Mouse (Mus musculus) intestine, embryonic 15.5 days (tissue): ENCODE results near the gene Lingo2. TPM values are rescaled to one million over a fixed set of nuclear protein-coding genes. Genes with fewer than 3 reads are reported as not detected.
A peak's percentile ranks its signal among the peaks of the same experiment; 100 is the strongest.

ENCODE experiments used
- ATAC-seq: fragments of 200-750 bp; cut with Nextera tagmentation; 2 replicates; pipeline ENCODE4 v1.8.0; 2017; ENCODE audit warnings: moderate TSS enrichment, moderate library complexity
- H3K27ac ChIP-seq: fragments of 300-500 bp; sonication (generic); 2 replicates; pipeline ENCODE4 v1.5.1; 2015; ENCODE audit warnings: mild to moderate bottlenecking, inconsistent platforms
- H3K27me3 ChIP-seq: fragments of 300-500 bp; sonication (generic); replicated peaks from 2 replicates; pipeline ENCODE4 v1.6.1; 2015; ENCODE audit warnings: inconsistent platforms
- H3K36me3 ChIP-seq: fragments of 300-500 bp; sonication (generic); 2 replicates; pipeline ENCODE4 v1.6.1; 2015; ENCODE audit warnings: inconsistent platforms
- H3K4me1 ChIP-seq: fragments of 300-500 bp; sonication (generic); replicated peaks from 2 replicates; pipeline ENCODE4 v1.6.1; 2015; ENCODE audit warnings: inconsistent platforms
- H3K4me2 ChIP-seq: fragments of 300-500 bp; sonication (generic); replicated peaks from 2 replicates; pipeline ENCODE4 v1.6.1; 2015; ENCODE audit warnings: mild to moderate bottlenecking, inconsistent platforms
- H3K4me3 ChIP-seq: fragments of 300-500 bp; sonication (generic); replicated peaks from 2 replicates; pipeline ENCODE4 v1.5.1; 2015; ENCODE audit warnings: inconsistent platforms
- H3K9ac ChIP-seq: fragments of 300-500 bp; sonication (generic); 2 replicates; pipeline ENCODE4 v1.6.1; 2015; ENCODE audit warnings: inconsistent platforms
- H3K9me3 ChIP-seq: fragments of 300-500 bp; sonication (generic); 2 replicates; pipeline ENCODE4 v1.6.1; 2016; ENCODE audit warnings: inconsistent platforms
- WGBS: fragments of 180-500 bp; shearing (Covaris S2); methylation state at CpG from one replicate; pipeline ENCODE4 v1.1.7; 2015; 5-methylcytosine and 5-hydroxymethylcytosine counted together
- polyA plus RNA-seq: library from polyadenylated mRNA; unstranded; fragments of >200 nt; fragmentation: Nextera tagmentation; extraction: Ambion mirVana; gene quantifications from 2 replicates; pipeline ENCODE4 v1.2.1, GENCODE M21; 2015

Gene Lingo2
- polyA plus RNA-seq, 1 experiment from 2014 or later: 0.96 TPM

DNA sequence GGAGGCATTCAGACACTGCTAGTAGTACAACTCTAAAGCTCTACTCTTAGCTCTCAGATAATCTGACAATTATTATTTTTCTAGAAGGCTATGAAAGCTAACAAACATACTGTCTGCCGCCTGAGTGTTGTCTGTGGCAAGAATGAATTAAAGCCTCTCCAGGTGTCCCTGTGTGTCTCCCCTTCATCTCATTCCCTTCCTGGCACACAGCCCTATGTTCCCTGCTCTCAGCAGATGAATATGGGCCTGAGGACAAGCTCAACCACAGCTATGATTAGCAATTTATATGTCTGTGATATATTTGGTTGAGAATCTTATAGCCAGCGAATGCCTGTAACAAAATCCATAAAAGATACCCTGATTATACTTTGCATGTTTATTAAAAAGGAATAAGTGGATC is 220.9 kb downstream of the Lingo2 start:
- Histone ChIP-seq H3K36me3 (no peaks in the 10 kb centered on the region), H3K27ac (no peak overlapping the region), H3K9me3 (no peaks in the 10 kb centered on the region), H3K4me3 (no peak overlapping the region), H3K9ac (no peak overlapping the region), H3K4me2 (no peak overlapping the region), H3K27me3 (no peaks in the 10 kb centered on the region), H3K4me1 (no peaks in the 10 kb centered on the region)
- ATAC-seq: no peak
- WGBS: 57% methylated on average over 2 of the region's 2 CpGs

DNA sequence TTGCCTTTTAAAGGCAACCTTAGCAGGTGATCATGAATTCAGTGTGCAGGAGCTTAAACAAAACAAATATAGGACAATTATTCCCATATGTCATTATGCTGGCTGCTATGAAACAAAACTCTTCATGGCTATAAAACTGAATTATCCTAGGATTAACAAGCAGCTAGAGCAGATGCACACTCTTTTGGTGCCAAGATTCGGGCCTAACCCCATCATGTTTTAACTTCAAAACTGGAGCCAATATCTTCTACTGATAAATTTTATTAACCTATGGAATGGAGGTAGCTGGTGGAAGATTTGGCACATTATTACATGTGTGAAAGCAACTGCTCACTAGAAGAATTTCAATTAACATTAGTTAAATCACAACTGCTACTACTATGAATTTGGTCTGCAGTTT is 235.1 kb downstream of the Lingo2 start:
- Histone ChIP-seq H3K27ac (no peak overlapping the region), H3K4me3 (no peak overlapping the region), H3K36me3 (no peaks in the 10 kb centered on the region), H3K4me1 (no peaks in the 10 kb centered on the region), H3K4me2 (no peak overlapping the region), H3K9me3 (no peaks in the 10 kb centered on the region), H3K27me3 (no peaks in the 10 kb centered on the region), H3K9ac (no peak overlapping the region)
- no peak for ATAC-seq
- 67% methylated on average over 1 of the region's 1 CpGs for WGBS

DNA sequence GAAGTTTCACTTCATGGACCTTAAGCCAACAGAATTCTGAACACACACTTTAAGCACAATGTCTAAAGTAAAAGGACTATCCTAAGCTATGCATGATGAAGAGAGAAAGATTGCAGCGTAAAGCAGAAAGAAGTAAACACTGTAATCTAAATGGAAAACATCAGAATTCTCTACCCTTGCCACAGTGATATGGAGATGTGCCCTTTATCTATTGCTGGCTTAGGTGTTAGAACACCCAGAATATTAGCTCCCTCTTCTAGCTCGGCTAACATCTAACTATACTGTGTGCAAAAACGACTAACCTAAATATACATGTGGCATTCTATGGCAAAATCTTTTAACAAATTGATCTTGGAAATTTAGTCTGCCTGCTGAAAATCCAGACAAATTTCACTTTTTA is 252.7 kb downstream of the Lingo2 start:
- no peaks in the 10 kb centered on the region for H3K4me1 ChIP-seq
- H3K9me3 ChIP-seq: no peaks in the 10 kb centered on the region
- no peak overlapping the region for H3K9ac ChIP-seq
- H3K36me3 ChIP-seq: no peaks in the 10 kb centered on the region
- ATAC-seq: no peak
- H3K27ac ChIP-seq: no peak overlapping the region
- 77% methylated on average over 3 of the region's 3 CpGs for WGBS
- no peak overlapping the region for H3K4me3 ChIP-seq
- H3K4me2 ChIP-seq: no peak overlapping the region
- H3K27me3 ChIP-seq: no peaks in the 10 kb centered on the region

- no peak overlapping the region for H3K4me3 ChIP-seq
- H3K4me2 ChIP-seq: no peak overlapping the region
- H3K9ac ChIP-seq: no peak overlapping the region
- WGBS: 43% methylated on average over 2 of the region's 2 CpGs
- H3K4me1 ChIP-seq: no peaks in the 10 kb centered on the region
- no peaks in the 10 kb centered on the region for H3K27me3 ChIP-seq
- no peaks in the 10 kb centered on the region for H3K9me3 ChIP-seq
- H3K27ac ChIP-seq: no peak overlapping the region
- ATAC-seq: no peak
- H3K36me3 ChIP-seq: no peaks in the 10 kb centered on the region
These were observed 254.7 kb downstream of the Lingo2 start for GRCm38 (mm10) chr4:36696810-36697209.

GRCm38 (mm10) chr4:36659920-36660319 is 291.6 kb downstream of the Lingo2 start:
- ATAC-seq: no peak
- Histone ChIP-seq H3K4me3 (no peak overlapping the region), H3K4me2 (no peak overlapping the region), H3K36me3 (no peaks in the 10 kb centered on the region), H3K9ac (no peak overlapping the region), H3K27me3 (no peaks in the 10 kb centered on the region), H3K4me1 (no peaks in the 10 kb centered on the region), H3K27ac (no peak overlapping the region), H3K9me3 (no peaks in the 10 kb centered on the region)
- 86% methylated on average over 2 of the region's 2 CpGs for WGBS

DNA sequence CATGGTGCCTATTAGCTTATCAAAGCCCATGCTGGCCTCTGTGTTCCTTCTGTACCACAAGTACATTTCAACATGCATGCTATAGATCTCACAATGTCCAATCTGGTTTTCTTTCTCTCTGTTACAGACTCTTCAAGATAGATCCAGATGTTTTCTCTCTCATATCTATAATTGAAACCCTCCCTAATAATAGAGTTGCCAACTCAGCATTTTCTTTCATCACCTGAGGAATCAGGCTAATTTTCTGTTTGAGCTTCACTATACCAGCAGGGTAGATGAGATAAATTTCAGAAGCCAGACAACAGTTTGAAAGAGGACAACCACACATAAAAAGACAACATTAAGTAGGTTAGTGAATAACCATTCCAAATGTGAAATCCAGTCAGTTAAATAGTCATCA is 303.8 kb downstream of the Lingo2 start:
- Histone ChIP-seq H3K27ac (no peak overlapping the region), H3K4me2 (no peak overlapping the region), H3K27me3 (no peaks in the 10 kb centered on the region), H3K4me3 (no peak overlapping the region), H3K9me3 (no peaks in the 10 kb centered on the region), H3K9ac (no peak overlapping the region), H3K36me3 (no peaks in the 10 kb centered on the region), H3K4me1 (no peaks in the 10 kb centered on the region)
- no peak for ATAC-seq

- no peaks in the 10 kb centered on the region for H3K27me3 ChIP-seq
- H3K4me3 ChIP-seq: no peak overlapping the region
- no peaks in the 10 kb centered on the region for H3K4me1 ChIP-seq
- H3K4me2 ChIP-seq: no peak overlapping the region
- H3K9ac ChIP-seq: no peak overlapping the region
- WGBS: 80% methylated on average over 2 of the region's 2 CpGs
- no peaks in the 10 kb centered on the region for H3K36me3 ChIP-seq
- no peaks in the 10 kb centered on the region for H3K9me3 ChIP-seq
- no peak overlapping the region for H3K27ac ChIP-seq
- no peak for ATAC-seq
These were observed 315.9 kb downstream of the Lingo2 start for GRCm38 (mm10) chr4:36635666-36636065.

GRCm38 (mm10) chr4:36576801-36577200 is 374.7 kb downstream of the Lingo2 start:
- ATAC-seq: no peak
- Histone ChIP-seq H3K9me3 (no peaks in the 10 kb centered on the region), H3K4me3 (no peak overlapping the region), H3K9ac (no peak overlapping the region), H3K4me1 (no peaks in the 10 kb centered on the region), H3K4me2 (no peak overlapping the region), H3K36me3 (no peaks in the 10 kb centered on the region), H3K27me3 (no peaks in the 10 kb centered on the region), H3K27ac (no peak overlapping the region)
- 79% methylated on average over 5 of the region's 5 CpGs for WGBS

DNA sequence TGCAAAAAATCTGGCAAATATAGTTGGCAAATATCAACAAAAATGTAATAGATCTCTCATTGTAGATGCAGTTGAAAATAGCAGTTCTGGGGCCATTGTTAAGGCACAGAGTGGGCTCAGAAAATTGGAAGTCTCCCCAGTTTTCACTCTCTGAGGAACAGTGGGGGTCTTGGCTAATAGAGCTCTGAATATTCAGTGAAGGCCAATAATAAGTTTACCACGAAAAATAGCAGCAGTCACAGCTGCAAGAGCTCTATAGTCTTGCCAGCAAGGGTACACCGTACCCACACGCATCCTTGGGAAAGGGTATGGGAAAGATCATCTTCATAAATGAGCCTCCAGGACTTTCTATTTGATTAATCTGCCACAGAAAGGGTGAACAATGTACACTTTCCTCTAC is 375.3 kb downstream of the Lingo2 start:
- Histone ChIP-seq H3K27me3 (no peaks in the 10 kb centered on the region), H3K4me3 (no peak overlapping the region), H3K9me3 (no peaks in the 10 kb centered on the region), H3K27ac (no peak overlapping the region), H3K9ac (no peak overlapping the region), H3K4me1 (no peaks in the 10 kb centered on the region), H3K4me2 (no peak overlapping the region), H3K36me3 (no peaks in the 10 kb centered on the region)
- no peak for ATAC-seq
- 74% methylated on average over 3 of the region's 3 CpGs for WGBS

DNA sequence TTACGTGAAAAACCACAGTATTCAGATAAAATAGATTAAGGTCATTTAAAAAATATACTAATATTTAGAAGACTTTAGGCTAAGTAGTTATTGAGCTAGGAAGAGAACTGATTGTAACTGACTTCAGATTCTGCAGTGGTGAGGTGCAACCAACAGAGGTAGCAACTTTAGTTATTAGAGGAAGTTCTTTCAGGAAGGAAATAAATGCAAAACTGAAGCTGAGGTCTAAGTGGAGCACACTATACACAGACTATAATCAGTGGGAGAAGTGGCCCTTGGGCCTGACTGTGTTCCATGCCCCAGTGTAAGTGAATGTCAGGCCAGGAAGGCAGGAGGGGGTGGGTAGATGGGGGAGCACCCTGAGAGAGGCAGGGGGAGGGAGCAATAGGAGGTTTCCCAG is 385.0 kb downstream of the Lingo2 start:
- Histone ChIP-seq H3K4me2 (no peak overlapping the region), H3K9me3 (no peaks in the 10 kb centered on the region), H3K27me3 (no peaks in the 10 kb centered on the region), H3K36me3 (no peaks in the 10 kb centered on the region), H3K4me1 (no peaks in the 10 kb centered on the region), H3K27ac (no peak overlapping the region), H3K4me3 (no peak overlapping the region), H3K9ac (no peak overlapping the region)
- no peak for ATAC-seq
- WGBS: 73% methylated on average over 1 of the region's 1 CpGs

DNA sequence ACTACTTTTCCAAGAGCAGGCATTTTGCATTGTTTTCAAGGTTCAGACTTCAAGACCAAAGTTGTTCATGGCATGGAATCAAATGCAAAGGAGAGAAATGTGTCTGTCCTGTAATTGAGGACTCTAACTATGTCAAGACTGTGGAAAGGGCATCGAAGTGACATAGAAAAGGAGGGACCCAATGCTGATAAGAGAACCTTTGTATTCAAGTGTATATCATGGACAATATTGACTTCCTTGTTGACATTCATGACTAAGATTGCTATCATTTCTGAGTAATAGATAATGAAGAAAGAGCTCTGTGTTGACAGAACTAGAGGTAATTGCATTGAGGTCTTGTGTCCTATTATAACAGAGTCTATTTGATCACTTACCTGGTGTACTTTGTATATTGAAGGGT is 390.6 kb downstream of the Lingo2 start:
- WGBS: 45% methylated on average over 1 of the region's 1 CpGs
- Histone ChIP-seq H3K27me3 (no peaks in the 10 kb centered on the region), H3K4me3 (no peak overlapping the region), H3K4me2 (no peak overlapping the region), H3K4me1 (no peaks in the 10 kb centered on the region), H3K9ac (no peak overlapping the region), H3K27ac (no peak overlapping the region), H3K9me3 (no peaks in the 10 kb centered on the region), H3K36me3 (no peaks in the 10 kb centered on the region)
- ATAC-seq: peak; percentile 78

DNA sequence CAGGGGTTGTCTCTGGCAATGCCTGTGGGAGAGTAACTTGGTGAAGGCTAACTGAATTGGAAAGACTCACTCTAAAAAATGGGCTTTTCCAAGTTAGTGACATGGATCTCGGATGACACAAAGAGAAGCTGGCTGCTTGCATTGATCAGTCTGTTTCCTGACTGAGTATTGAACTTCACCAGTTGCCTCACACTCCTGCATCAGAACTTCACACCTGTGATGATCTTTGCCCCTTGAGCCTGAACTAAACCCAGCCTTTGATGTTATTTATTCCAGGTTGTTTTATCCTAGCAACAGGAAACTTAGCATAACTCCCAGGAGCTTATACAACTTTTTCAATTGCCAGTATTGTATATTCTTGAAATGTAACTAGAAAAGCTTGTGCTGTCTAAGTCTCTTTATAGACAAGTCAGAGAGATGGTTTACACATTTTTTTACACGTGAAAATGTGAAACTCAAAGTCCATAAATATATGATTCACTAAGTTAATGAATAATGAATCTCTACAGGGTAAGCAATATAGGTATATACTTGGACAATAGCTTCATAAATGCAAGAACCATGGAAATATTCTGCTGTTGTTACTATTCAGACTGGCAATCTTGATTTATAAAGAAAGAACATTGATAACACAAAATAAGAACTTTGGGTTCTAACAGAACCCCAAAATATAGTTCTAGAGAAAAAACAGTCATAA is 410.7 kb downstream of the Lingo2 start:
- no peak overlapping the region for H3K9ac ChIP-seq
- H3K4me3 ChIP-seq: no peak overlapping the region
- H3K4me1 ChIP-seq: no peaks in the 10 kb centered on the region
- H3K4me2 ChIP-seq: no peak overlapping the region
- no peaks in the 10 kb centered on the region for H3K27me3 ChIP-seq
- ATAC-seq: peak; percentile 84
- 44% methylated on average over 2 of the region's 2 CpGs for WGBS
- H3K27ac ChIP-seq: no peak overlapping the region
- no peaks in the 10 kb centered on the region for H3K36me3 ChIP-seq
- H3K9me3 ChIP-seq: no peaks in the 10 kb centered on the region

- Histone ChIP-seq H3K36me3 (no peaks in the 10 kb centered on the region), H3K9ac (no peak overlapping the region), H3K4me2 (no peak overlapping the region), H3K27me3 (no peaks in the 10 kb centered on the region), H3K27ac (no peak overlapping the region), H3K9me3 (no peaks in the 10 kb centered on the region), H3K4me3 (no peak overlapping the region), H3K4me1 (no peaks in the 10 kb centered on the region)
- 77% methylated on average over 2 of the region's 2 CpGs for WGBS
- ATAC-seq: no peak
These were observed 417.7 kb downstream of the Lingo2 start for GRCm38 (mm10) chr4:36533895-36534294.
